Mouse (Mus musculus) gastrocnemius, adult 18-20 months (tissue): ENCODE results near the gene Polr3b. TPM values are rescaled to one million over a fixed set of nuclear protein-coding genes. Genes with fewer than 3 reads are reported as not detected.

ENCODE experiments used
- DNase-seq: peaks from one replicate; pipeline ENCODE4 v3.0.0; 2021; ENCODE audit warnings: low spot score
- long read RNA-seq, 2 experiments: library from polyadenylated mRNA; stranded (forward); transcript quantifications; one replicate each; pipeline ENCODE4 v2.0.0; 2021
- total RNA-seq, 2 experiments: library from RNA; stranded (reverse); gene quantifications; 2 replicates each; pipeline ENCODE4 v1.2.3; 2021

Polr3b gene
- 1 to 10 TPM; 8.8 to 10.0 TPM for total RNA-seq
- long read RNA-seq, experiment 1, partial matches to known transcripts: 1 of 5 reads
- long read RNA-seq, experiment 1, other reads (novel, unspliced or antisense): 4 of 5 reads
- long read RNA-seq, experiment 2, full-length matches to known transcripts: 2 of 3 reads
- long read RNA-seq, experiment 2, partial matches to known transcripts: 0 of 3 reads
- long read RNA-seq, experiment 2, other reads (novel, unspliced or antisense): 1 of 3 reads

DNA sequence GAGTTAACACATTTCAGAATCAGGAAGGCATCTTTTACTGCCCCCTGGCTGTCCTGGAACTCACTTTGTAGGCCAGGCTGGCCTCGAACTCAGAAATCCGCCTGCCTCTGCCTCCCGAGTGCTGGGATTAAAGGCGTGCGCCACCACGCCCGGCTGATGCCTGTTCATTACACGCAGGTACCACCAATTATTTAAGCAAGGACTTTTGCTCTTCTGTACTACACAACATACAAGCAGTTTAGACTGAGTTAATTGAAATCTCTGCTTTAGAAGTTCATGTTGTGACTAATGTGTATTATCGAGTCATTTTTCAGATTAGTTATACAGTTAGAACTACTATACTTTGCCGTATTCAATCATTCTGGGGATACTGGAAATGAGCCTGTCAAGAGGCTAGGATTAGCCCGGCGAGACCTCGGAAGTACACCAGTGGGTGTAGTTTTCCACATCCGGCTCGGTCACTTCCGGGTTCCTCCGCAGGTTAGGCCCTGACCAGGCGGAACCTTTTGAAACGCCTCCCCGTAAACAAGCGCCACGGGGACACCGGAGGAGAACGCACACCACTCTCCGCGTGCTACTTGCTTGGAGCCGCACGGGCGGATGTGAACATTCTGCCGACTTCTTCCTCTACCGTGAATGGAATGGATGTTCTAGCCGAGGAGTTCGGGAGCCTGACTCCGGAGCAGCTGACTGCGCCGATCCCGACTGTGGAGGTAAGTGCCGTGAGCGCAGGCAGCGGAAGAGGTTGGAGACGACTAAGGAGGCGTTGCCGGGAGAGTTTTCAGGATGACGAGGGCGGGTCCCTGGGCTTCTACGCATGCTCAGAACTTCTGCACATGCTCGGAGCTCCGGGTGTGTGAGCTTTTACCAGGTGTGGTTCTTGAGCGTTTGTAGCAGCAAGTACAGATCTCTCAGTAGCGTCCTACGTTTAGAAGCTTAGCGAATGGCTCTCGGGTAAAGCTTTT, at the start of gene Polr3b:
Gene Polr3b, plus strand, starts transcription at position 467 of the 965 bp plus-strand sequence.
- peak; percentile 95 for DNase-seq

DNA sequence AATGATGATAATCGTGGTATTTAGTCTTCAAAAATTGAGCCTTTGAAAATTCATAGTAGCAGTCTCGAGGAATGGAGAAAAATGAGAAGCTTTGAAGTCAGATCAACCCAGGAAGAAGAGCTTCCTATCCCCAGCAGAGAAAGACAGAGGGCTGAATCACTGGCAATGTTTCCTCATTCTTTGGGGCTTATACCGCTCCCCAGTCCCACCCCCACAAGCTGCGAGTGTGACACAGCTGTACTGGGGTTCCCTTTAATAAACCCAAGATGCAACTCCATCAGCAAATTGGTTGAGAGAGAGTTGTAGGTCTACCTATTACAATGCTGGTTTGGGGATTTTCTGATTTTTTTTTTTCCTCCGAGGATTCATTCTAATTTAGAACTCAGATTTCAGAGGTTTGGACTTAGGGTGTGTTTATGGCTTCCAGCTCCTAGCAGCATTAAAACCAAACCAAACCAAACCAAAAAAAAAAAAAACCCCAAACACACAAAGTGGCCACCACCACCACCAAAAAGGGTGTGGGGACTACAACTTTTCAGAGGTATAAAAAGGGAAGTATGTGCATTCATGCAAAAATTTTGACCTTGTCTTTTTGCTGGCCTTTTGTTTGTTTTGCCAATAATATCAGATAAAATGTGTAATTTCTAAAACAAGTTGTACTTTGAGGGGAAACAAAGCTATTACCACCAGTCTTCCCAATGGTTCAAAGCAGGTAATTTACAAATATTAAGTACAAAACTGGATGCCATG, 48.2 kb upstream of the Polr3b start:
- no peak for DNase-seq

DNA sequence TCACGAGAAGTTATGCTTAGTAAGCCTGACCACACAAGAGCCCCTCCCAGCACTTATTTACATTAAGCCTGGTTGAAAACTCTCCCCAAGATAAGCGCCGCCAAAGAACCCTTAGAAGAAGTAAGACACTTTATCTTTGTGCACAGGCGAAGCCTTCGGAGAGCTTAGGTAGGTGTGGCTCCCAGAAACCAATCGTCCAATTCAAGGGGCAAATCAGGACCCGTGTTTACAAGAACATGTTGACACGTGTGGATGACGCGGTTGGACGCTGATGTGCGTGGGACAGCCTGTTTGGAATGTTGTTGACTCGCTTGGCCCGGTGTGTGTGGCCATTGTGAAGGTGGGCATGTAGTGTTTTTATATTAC, 46.1 kb upstream of the Polr3b start:
- no peak for DNase-seq

DNA sequence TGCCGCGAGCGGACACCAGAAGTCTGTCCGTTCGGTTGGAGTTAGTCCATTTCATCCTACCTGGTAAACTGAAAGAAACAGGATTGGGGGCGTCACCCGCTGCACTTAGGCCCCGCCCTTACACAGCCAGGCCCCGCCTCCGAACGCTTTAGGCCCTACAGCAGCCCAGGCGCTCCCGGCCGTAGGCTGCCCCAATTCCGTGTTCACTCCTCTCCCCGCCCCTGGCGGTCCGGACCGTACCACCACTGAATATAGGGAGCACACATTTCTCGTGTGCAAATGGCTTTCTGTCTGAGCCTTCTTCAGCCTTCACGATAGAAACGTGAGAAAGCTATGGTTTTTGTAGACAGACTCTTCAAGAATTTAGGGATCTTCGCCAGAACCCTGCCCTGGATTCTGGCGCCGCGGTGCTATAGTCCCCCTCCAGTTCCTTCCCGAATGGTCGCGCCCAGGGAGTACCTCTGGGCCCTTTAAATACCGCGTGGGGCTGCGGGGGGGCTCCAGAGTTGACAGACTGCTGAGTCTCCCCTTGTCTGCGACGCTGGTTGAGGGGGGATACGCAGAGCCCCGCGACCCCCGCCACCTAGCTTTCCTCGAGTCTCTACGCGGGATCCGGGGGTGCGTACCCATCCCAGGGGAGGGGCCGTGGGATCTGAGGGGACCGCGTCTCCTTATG, 45.6 kb upstream of the Polr3b start, which contains the start of gene Tcp11l2:
Gene Tcp11l2, plus strand, starts transcription at position 232 of the 676 bp plus-strand sequence.
- DNase-seq: peak; percentile 96

DNA sequence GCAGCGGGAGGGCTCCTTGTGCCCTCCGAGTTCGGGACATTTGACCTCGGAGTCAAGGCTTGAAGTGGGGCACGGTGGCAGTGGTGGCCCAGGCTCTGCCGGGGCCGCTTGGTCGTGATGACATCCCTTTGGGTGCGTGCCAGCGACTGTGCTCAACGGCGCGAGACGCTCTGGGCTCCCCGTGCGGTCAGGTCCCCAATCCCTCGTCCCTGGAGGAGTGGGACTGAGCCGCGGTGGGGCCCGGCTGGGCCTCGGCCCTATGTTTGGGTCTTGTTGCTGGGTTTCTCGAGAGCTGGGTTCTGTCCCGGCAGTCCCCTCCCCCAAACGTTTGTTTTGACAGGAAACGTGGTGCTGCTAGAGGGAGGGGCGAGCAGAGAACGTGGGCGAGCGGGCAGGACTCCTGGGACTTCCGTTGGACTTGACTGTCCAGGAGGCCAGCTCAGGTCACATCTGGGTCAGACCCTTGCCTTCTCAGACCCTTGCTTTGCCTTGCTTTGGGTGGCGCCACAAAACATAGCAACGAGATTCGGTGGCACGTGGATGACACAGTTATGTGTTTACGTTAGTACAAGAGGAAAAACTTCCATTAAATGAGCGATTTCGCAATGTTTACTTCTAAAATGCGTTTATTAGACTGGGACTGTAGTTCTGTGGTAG, 44.9 kb upstream of the Polr3b start:
- DNase-seq: peak; percentile 85

DNA sequence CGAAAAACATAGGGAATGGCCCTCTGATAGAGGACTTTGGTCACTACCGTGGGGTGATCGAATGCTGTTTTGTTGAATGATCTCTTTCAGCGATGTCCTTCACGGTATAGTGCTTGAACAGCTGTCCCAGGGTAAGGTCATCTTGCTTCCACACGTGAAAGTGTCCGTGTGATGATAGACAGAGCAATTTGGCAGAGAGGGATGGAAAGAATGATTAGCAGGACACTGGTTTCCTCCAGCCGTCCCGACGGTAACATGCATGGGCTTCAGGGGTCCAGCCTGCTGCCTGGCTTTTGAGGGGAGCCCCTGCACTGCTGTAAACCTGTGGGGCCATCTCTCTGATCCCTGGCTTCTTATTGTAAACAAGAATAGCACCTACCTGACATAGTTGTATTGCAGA, 43.4 kb upstream of the Polr3b start:
- DNase-seq: no peak

DNA sequence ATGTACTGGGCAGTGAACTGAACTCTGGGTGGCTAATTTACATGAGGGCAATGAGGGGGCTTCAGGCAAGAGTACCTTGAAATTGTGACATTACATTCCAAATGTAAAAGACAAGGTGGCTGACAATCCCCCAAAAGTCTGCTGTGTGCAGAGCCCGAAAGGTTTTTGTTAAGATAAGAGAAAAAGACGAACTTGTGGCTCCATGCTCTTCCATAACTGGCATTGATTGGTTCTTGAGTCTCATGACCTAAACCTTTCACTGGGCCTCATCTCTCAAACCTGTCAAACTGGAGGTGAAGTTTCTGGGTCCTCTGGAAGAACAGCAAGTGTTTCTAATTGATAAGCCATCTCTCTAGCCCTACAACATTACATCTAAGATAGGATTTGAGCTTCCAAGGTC, 42.6 kb upstream of the Polr3b start:
- DNase-seq: no peak

DNA sequence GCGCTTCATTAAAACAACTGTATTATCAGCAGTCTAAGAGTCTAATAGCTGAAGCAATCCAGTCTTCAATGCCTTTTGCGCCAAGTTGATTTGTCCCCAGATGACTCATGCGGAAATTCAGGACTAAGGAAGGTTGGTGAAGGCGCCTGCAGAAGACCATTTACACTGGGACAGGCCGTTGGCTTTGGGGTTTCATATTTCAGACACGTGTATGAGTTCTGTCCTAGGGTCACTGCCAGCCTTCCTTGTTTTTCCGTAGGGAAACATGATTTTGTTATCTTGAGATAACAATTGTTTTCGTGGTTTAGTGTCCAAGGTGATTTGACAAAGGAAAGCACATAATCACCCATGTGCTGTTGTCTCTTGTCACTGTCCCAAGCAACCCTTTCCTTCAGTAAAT, 40.9 kb upstream of the Polr3b start:
- DNase-seq: no peak

DNA sequence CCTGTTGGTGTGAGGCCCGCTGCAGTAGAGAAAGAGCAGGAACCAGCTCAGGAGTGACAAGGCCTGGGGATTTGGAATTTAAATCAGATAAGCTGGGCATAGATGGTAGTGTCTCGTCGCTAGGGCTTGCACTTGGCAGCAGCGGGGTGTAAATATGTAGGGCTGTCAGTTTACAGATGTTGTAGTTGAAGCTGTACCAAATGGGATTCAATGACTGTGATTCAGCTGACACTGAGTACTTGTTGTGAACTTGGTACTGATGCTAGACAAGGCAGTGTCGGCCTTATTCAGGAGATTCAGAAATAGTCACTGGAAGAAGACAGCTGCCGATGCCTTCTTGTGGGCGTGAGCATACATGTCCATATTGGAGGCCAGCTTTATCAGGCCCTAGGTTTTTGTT, 39.9 kb upstream of the Polr3b start:
- DNase-seq: peak; percentile 52

DNA sequence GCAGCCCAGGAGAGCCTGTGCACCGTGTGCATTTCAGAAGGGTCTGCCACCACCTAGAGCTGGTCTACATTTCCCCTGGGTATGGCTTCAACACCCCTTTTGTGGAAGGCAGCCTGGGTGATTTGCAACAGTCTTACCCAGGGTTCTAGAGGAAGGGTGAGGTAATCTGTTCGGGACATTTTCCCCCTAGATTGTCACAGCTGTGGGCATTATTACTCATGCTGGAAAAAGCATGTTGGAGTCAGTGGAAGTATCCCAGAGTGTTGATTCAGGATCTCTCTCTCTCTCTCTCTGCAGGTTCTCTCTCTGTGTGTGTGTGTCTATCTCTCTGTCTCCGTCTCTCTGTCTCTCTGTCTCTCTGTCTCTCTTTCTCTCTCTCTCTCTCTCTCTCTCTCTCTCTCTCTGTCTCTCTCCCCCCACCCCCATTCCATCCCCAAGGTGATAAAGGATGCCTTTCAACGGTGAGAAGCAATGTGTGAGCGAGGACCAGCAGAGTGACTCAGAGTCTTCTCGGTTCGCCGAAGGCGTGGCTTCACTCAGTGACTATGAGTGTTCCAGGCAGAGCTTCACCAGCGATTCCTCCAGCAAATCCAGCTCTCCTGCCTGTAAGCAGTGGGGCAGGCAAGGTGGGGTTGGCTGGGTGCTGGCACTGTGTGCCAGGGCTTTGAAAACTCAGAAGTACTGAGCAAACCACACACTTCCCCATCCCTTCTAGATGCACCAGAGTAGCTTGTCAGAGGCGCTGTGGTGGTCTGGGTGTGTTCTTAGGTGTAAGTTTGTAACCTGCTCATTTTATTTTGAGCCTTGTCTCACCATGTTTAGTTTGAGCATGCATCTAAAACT, 37.4 kb upstream of the Polr3b start:
- no peak for DNase-seq

DNA sequence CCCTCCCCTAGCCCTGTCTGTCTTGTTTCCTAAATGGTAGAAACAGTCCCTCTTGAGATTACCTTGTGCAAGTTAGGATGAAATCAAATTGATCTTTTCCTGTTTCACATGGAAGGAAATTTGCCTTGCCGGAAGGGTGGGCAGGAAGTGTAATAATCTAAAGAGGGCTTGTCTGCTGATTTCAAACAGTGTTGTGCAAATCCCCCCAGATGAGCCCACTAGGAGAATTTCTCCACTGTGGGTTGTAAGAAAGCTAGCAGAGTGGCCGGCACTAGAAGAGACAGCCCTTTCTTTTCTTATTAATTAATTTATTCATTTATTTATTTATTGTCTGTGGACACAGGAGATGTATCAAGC, 36.8 kb upstream of the Polr3b start:
- DNase-seq: no peak

DNA sequence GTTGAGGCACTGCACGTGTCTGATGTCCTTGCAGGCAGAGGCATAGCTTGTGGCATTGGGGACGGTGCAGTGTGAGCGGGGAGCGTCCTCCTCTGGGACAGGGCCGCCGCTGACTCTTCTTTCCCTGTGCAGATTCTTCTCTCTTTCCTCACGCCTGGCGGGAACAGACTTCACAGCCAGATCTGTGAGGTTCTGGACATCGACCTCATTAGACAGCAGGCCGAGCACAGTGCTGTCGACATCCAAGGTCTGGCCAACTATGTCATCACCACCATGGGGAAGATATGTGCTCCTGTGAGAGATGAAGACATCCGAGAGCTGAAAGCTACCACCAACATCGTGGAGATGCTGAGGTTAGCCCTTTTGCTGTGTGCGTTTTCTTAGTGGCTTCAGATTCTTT, 31.1 kb upstream of the Polr3b start:
- DNase-seq: no peak

DNA sequence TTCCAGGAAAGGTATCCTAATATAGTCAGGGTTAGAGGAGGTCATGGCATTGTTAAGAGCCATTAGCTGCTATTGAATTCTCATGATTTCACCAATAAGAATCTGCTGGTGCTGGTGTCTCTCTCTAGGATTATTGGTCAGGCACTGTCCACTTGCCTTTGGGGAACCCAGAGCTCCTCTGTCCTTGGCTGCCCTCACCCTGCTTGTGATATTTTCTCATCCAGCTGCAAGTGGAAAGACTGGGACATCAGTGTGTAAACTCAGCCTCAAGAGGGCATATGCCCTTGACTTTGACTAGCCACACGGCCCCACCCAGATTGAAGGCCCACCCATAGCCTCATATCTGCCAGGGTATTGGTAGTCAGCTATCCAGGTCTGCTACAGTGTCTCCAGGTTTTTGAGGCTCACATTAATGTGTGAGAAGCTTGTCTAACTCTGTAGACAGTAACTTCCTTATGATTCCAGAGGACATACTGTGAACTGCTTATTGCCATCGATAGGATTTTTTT, 30.4 kb upstream of the Polr3b start:
- no peak for DNase-seq

DNA sequence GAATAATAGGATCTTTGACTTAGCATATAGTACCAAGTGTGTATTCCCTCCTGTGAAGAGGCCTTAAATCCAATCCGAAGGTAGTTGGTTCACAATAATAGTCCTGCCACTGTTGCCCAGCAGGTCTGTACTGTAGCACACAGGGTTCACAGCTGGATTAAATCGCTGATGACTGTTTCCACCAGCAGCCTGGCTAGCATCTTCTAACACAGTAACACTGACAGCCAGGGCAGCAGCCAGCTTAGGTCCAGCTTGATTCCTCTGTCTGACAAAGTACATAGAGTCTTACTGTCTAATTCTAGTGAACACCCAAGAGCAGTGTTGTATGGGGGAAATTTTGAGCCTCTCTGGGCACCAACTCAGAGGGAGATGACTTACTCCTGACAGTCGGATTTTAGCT, 29.3 kb upstream of the Polr3b start:
- DNase-seq: no peak

DNA sequence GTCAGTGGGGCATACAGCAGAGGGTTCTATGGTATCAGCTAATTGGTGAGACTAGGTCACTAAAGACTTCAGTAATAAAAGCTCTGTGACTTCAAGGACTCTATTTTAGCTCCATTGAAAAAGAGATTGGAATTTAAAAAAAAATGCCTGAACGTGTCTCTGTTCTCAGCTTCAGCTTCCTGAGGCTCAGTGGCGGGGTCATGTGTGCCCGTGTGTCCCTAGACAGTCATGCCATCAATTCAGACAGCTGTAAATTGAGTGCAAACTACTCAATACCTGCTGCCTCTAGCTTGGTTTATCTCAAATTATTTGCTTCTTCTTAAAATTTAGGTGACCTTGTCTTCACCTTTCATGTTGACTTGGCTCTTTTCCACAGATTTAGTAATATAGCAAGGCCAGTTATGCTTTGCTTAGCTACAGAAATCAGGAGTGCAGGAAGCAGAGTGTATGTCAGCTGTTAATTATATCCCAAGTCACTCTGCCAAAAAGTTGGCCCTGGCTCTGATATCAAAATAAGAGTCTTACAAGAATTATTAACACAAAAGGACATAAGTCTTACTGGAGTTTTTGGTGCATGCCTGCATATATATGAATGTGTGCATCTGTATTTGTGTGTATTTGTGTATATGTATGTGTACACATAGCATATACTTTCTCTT, 24.8 kb upstream of the Polr3b start:
- peak; percentile 59 for DNase-seq

DNA sequence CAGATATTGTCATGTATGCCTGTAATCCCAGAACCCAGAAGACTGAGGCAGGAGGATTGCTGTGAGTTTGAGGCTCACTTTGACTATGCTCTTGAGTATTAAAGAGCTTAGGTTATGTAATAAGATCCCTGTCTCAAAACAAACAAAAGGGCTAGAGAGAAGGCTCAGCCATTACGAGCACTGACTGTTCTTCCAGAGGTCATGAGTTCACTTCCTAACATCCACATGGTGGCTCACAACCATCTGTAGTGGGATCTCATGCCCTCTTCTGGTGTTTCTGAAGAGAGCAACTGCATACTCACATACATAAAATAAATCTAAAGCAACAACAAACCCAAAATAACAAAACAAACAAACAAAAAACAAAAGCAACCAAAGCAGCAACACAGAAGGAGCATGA, 23.9 kb upstream of the Polr3b start:
- no peak for DNase-seq

DNA sequence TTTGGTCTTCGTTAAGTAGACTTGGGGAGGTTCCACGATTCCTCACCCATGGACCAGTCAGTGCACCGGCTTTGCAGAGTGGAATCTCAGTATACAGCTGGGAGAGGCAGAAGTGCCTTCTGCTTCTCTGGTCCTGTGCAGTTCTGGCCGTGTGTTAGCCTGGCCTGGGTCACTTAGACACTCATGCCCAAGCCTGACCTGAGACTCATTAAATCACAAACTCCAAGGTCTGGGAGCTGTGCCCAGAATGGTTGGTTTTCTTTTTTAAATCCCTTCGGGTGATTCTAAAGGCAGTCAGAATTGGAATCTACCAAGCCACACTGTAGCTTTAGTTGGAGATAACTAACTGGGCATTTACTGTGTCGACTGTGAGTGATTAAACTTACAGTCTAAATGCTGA, 22.0 kb upstream of the Polr3b start:
- DNase-seq: no peak

DNA sequence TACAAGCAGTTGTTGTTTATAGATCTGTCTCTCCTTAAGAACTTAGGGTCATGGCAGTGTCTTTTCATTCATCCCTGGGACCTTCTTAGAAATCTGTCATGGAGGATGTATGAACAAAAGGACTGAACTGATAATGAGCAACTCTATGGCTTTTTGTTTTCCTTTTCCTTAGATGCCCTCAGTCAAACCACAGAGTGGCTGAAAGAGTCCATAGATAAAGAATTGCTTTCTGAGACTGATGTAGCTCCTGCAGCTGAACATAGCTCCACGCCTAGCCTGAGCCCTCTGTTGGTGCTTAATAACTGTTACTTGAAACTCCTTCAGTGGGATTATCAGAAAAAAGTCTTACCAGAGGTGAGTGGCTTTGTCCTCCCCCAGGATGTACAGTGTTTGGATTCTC, 17.8 kb upstream of the Polr3b start:
- DNase-seq: no peak

DNA sequence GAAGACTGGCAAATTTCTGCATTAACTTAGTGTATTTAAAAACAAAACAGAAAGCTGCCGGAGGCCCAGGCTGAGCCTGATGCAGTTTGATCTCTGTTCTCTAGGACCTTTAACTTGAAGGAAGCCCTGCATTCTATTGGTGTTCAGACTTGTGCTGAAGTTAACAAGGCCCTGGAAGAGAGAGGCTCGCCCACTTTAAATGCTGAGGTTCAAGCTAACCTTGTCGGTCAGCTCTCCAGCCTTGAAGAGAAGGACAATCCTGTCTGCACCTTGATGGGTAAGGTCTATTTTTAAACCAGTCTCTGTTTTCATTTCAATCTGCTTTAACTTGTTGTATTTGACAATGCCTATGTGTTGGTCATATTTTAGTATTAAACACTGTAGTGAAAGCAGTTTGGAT, 13.7 kb upstream of the Polr3b start:
- DNase-seq: no peak
